Mouse (Mus musculus): ENCODE data around the gene Shld1. TPM values are rescaled to one million over a fixed set of nuclear protein-coding genes. Genes with fewer than 3 reads are reported as not detected.

Shld1 gene
- total RNA-seq, 2 experiments from 2014 or later, result 5.2 to 6.1 TPM

- ATAC-seq (replicated peaks; ENCODE audit: low FRiP score, low TSS enrichment, poor library complexity, severe bottlenecking), result peak; percentile 90
These were observed 3.0 kb downstream of the Shld1 start for GRCm38 (mm10) chr2:132689569-132690231.

DNA sequence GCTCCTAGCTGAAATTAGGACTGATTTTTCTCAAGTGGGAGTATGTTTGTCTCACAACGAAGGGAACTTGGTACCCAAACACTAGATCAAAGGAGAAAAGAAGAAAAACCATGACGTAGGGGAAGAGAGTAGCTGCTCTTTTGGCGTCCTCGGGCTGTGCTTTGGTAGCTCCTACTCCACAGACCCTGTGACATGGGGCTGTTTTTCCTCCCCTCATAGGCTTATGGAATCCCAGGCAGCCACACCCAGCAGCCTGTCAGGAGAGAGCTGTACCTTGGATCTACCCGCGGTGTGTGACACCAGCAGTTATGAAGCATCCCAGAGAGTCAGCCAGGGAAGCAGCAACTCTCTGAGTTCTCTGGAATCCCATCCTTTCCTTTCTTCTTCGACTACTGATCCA, 5.0 kb downstream of the Shld1 start:
- no peak for ATAC-seq (replicated peaks; ENCODE audit: low FRiP score, low TSS enrichment, poor library complexity, severe bottlenecking)

- ATAC-seq (replicated peaks; ENCODE audit: low FRiP score, low TSS enrichment, poor library complexity, severe bottlenecking), result no peak
These were observed 5.6 kb downstream of the Shld1 start for GRCm38 (mm10) chr2:132692320-132692719.

- ATAC-seq (replicated peaks; ENCODE audit: low FRiP score, low TSS enrichment, poor library complexity, severe bottlenecking), result no peak
These were observed 7.2 kb downstream of the Shld1 start for GRCm38 (mm10) chr2:132693980-132694379.

GRCm38 (mm10) chr2:132695358-132696093, 8.8 kb downstream of the Shld1 start:
- ATAC-seq (replicated peaks; ENCODE audit: low FRiP score, low TSS enrichment, poor library complexity, severe bottlenecking), result peak; percentile 100

GRCm38 (mm10) chr2:132696519-132696918, 9.8 kb downstream of the Shld1 start:
- 0 out of 2 replicates have a peak, but pooled peaks have one; percentile 5 for ATAC-seq (replicated peaks; ENCODE audit: low FRiP score, low TSS enrichment, poor library complexity, severe bottlenecking)

DNA sequence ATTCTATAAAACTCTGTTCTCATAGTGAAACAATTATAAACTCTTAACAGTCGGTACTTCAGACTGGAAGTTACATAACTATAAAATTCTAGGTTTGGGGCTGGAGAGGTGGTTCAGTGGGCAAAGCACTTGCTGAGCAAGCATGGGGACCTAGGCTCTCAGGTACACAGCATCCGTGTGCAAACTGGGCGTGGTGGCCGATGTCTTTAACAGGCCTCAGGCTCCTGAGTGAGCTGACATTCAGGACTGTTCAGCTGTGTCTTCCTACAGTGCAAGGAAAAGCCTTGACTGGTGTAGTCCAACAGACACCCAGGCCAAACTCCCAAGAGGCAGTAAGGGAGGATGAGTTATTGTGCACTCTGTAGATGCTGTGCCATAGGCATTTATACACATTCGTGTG, 10.5 kb downstream of the Shld1 start:
- no peak for ATAC-seq (replicated peaks; ENCODE audit: low FRiP score, low TSS enrichment, poor library complexity, severe bottlenecking)

DNA sequence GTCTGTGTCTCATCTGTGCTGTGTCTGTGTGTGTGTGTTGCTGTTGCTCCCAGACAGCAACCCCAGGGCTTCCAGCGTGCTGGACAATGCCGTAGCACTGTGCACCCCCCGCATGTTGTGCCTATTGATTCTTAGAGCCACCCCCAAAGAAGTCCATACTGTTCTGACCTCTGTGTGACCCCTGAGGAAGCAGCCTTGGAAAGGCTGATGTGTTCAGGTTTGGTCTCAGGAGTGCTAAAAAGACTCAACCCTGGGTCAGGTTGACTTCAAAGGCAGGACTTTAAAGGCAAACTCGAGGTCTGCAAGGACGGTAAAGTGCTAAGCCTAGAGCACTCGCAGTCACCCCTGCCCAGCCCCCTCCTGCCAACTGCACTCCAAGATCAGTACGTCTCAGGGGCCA, 11.0 kb downstream of the Shld1 start:
- no peak for ATAC-seq (replicated peaks; ENCODE audit: low FRiP score, low TSS enrichment, poor library complexity, severe bottlenecking)

DNA sequence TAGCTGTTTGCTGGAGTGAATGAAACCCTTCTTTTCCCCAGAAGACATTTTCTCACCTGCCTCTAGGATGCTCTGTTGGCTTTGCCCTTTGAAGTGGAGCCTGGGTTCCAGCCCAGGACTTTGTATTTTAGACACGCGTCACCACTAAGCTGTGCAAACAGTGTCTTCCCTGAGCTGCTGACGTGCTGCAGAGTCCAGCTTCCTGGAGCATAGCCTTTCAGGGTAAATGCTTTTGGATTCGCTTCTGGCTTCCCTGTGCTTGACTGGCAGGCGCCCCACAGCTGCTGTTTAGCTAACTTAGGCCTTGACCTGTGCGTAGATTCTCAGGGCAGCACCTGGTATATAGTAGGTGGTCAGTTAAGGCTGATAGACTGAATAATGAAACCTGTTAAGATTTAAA, 11.7 kb downstream of the Shld1 start:
- ATAC-seq (replicated peaks; ENCODE audit: low FRiP score, low TSS enrichment, poor library complexity, severe bottlenecking), result no peak

- ATAC-seq (replicated peaks; ENCODE audit: low FRiP score, low TSS enrichment, poor library complexity, severe bottlenecking), result no peak
These were observed 14.2 kb downstream of the Shld1 start for GRCm38 (mm10) chr2:132700921-132701320.

DNA sequence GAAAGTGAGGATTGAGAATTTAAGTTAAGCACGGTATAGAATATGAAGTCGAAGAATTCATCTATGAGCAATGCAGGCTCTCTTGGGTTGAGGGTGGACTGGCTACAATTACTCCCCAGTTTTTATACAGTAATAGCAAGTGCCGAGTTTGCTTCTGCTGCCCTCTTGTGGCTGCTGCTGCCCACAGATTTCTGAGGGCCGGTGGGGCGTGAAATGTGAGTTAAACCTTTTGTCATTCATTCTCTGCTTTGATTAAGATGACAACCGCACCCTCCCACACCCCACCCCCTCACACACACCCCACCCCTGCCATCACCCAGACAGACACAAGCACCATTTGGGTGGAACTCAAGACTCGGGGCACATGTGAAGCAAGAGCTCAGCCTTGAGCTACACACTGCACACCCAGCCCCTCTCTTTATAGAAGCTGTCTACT, 14.7 kb downstream of the Shld1 start:
- ATAC-seq (replicated peaks; ENCODE audit: low FRiP score, low TSS enrichment, poor library complexity, severe bottlenecking), result peak; percentile 80

- no peak for ATAC-seq (replicated peaks; ENCODE audit: low FRiP score, low TSS enrichment, poor library complexity, severe bottlenecking)
These were observed 18.7 kb downstream of the Shld1 start for GRCm38 (mm10) chr2:132705251-132705992.

- ATAC-seq (replicated peaks; ENCODE audit: low FRiP score, low TSS enrichment, poor library complexity, severe bottlenecking), result no peak
These were observed 19.6 kb downstream of the Shld1 start for GRCm38 (mm10) chr2:132706309-132706708.

GRCm38 (mm10) chr2:132710488-132710887, 23.8 kb downstream of the Shld1 start:
- no peak for ATAC-seq (replicated peaks; ENCODE audit: low FRiP score, low TSS enrichment, poor library complexity, severe bottlenecking)

DNA sequence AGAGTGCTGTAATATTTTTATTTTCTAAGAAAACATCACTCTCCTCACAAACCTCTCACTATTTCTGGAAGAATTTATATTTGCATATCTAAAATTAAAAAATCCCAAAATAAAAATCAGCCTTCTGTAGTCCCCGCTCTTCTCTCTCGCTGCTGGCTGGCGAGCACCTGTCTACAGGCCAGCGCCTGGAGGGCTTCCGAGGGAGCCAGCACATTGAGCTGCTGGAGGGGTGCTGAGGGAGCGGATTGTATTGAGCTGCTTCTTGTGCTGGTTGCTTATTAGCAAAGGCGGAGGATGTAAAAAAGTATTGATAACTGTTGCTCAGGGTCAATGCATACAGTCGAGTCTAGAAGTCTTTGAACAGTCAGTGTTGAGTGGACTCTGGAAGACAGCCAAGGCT, 25.3 kb downstream of the Shld1 start:
- no peak for ATAC-seq (replicated peaks; ENCODE audit: low FRiP score, low TSS enrichment, poor library complexity, severe bottlenecking)

- ATAC-seq (replicated peaks; ENCODE audit: low FRiP score, low TSS enrichment, poor library complexity, severe bottlenecking), result no peak
These were observed 27.8 kb downstream of the Shld1 start for GRCm38 (mm10) chr2:132714522-132714921.

DNA sequence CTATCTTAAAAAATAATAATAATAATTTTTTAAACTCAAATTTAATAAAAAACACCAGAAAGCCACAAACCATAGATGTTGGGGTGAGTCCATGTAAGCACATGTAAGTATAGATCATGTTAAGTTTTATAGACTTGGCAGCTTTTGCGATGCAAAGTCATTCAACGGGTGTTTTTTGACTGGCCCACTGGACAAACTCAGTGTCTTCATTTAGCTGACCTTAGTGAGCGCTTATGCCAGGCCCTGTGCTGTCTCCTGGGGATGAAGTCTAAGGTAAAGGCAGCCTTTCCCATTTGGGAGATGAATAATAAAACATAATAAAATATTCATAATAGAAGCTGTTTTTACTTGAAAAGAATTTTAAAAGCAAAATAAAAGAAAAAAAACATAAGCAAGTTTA, 28.2 kb downstream of the Shld1 start:
- ATAC-seq (replicated peaks; ENCODE audit: low FRiP score, low TSS enrichment, poor library complexity, severe bottlenecking), result no peak

DNA sequence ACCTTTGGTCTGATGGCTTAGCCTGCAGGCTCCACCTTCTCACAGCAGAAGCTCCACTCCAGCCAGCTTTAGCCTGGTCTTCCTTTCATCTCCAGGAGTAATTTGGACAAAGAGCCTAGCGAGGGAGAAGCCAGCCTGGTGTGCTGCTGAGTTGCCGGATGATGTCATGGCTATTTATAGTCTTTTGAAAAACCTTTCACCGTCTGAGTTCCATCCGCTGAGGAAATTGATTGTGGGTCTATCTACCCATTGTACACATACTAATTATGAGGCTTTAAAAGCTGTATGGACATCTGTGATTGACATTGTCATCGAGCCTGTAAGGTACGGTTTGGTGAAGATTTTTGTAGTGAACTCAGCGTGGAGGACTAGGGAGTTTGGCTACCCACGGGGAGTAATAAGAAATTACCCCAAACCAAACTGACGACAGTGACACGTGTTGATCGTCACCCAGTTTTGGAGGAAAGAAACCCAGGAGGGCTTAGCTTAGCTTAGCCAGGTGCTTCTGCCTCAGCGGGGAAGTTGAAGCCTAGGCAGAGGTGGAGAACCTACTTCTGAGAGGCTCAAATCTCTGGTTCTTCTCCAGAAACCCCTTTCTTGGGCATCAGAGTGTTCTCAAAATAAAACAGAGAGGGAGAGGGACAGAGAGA, 28.8 kb downstream of the Shld1 start:
- ATAC-seq (replicated peaks; ENCODE audit: low FRiP score, low TSS enrichment, poor library complexity, severe bottlenecking), result no peak

DNA sequence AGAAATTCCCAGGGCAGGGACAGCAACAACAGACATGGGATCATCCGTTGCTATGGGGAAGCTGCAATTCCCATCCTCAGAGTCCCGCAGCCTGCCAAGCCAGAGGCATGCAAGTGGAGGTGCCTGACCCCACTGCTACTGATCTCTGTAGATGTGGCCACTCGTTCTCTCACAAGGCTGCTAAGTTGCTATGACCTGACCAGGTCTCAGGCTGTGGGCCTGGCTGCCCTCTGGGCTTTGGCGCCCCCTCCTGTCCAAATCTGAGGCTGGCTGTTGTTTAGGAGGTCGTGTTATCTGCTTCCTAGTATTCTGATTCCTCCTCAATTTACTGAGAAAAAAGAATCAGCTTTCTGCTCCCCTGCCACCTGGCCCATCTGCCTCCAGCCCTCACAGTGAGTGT, 29.4 kb downstream of the Shld1 start:
- ATAC-seq (replicated peaks; ENCODE audit: low FRiP score, low TSS enrichment, poor library complexity, severe bottlenecking), result peak; percentile 89
